Mouse (Mus musculus) cortical plate, adult 2 months (tissue): ENCODE measurements around the gene Rgs10. TPM values are rescaled to one million over a fixed set of nuclear protein-coding genes. Genes with fewer than 3 reads are reported as not detected.

Source experiments
- H3K27ac ChIP-seq: fragments of 200-500 bp; 2 replicates; pipeline ENCODE4 v1.5.1; 2012; ENCODE audit warnings: low read length, control low read depth, inconsistent platforms; ENCODE audit not compliant: insufficient read depth
- H3K4me1 ChIP-seq: fragments of 200-500 bp; 2 replicates; pipeline ENCODE4 v1.6.1; 2011; ENCODE audit warnings: low read length; ENCODE audit not compliant: control insufficient read depth, insufficient read depth
- H3K4me3 ChIP-seq: fragments of 200-500 bp; 2 replicates; pipeline ENCODE4 v1.5.1; 2011; ENCODE audit warnings: mild to moderate bottlenecking, low read length, control low read depth; ENCODE audit not compliant: insufficient read depth
- CTCF ChIP-seq: fragments of 200-500 bp; IDR thresholded peaks from 2 replicates; pipeline ENCODE4 v1.5.1; 2011; ENCODE audit warnings: mild to moderate bottlenecking, control low read depth, low read length; ENCODE audit not compliant: insufficient read depth; ENCODE audit errors: extremely low read depth
- POLR2A ChIP-seq: fragments of 200-500 bp; IDR thresholded peaks from 2 replicates; pipeline ENCODE4 v1.6.1; 2011; ENCODE audit warnings: mild to moderate bottlenecking, low read length, control low read depth; ENCODE audit not compliant: insufficient read depth; ENCODE audit errors: extremely low read depth
- polyA plus RNA-seq: library from polyadenylated mRNA; depleted of rRNA; stranded (reverse); fragments of >200 nt; gene quantifications from 2 replicates; pipeline ENCODE4 v1.2.3, GENCODE M21; 2012

The Rgs10 gene
- polyA plus RNA-seq, 1 experiment: 69.9 TPM

GRCm38 (mm10) chr7:128376206-128376701, 42.3 kb downstream of the Rgs10 start:
- Histone ChIP-seq H3K4me1 (no peaks in the 10 kb centered on the region), H3K4me3 (no peak overlapping the region), H3K27ac (no peak overlapping the region)
- TF ChIP-seq CTCF (no peak), POLR2A (no peak)

GRCm38 (mm10) chr7:128374156-128374555, 44.4 kb downstream of the Rgs10 start:
- no peak for TF ChIP-seq POLR2A
- TF ChIP-seq CTCF: no peak
- Histone ChIP-seq H3K4me3 (no peak overlapping the region), H3K4me1 (no peaks in the 10 kb centered on the region), H3K27ac (no peak overlapping the region)

GRCm38 (mm10) chr7:128373751-128374150, 44.8 kb downstream of the Rgs10 start:
- no peak overlapping the region for H3K27ac ChIP-seq
- no peak for TF ChIP-seq CTCF
- TF ChIP-seq POLR2A: no peak
- H3K4me3 ChIP-seq: no peak overlapping the region
- H3K4me1 ChIP-seq: no peaks in the 10 kb centered on the region

- Histone ChIP-seq H3K27ac (no peak overlapping the region), H3K4me1 (no peaks in the 10 kb centered on the region), H3K4me3 (no peak overlapping the region)
- TF ChIP-seq POLR2A: no peak
- peak; percentile 32; the same call in 1 of the 2 replicates for TF ChIP-seq CTCF
These were observed 46.2 kb downstream of the Rgs10 start for GRCm38 (mm10) chr7:128372331-128372730.

GRCm38 (mm10) chr7:128369366-128369765, 49.2 kb downstream of the Rgs10 start:
- Histone ChIP-seq H3K4me3 (no peak overlapping the region), H3K4me1 (no peaks in the 10 kb centered on the region), H3K27ac (no peak overlapping the region)
- TF ChIP-seq POLR2A (no peak), CTCF (no peak)

- Histone ChIP-seq H3K4me3 (no peak overlapping the region), H3K4me1 (no peaks in the 10 kb centered on the region), H3K27ac (no peak overlapping the region)
- no peak for TF ChIP-seq CTCF
- TF ChIP-seq POLR2A: no peak
These were observed 49.7 kb downstream of the Rgs10 start for GRCm38 (mm10) chr7:128368828-128369227.

- TF ChIP-seq CTCF: no peak
- TF ChIP-seq POLR2A: no peak
- Histone ChIP-seq H3K4me3 (no peak overlapping the region), H3K4me1 (no peaks in the 10 kb centered on the region), H3K27ac (no peak overlapping the region)
These were observed 51.9 kb downstream of the Rgs10 start for GRCm38 (mm10) chr7:128366654-128367053.

GRCm38 (mm10) chr7:128365096-128365715, 53.4 kb downstream of the Rgs10 start:
- no peak for TF ChIP-seq CTCF
- no peak for TF ChIP-seq POLR2A
- H3K4me3 ChIP-seq: no peak overlapping the region
- no peak overlapping the region for H3K27ac ChIP-seq
- no peaks in the 10 kb centered on the region for H3K4me1 ChIP-seq

- H3K4me1 ChIP-seq: no peaks in the 10 kb centered on the region
- no peak overlapping the region for H3K4me3 ChIP-seq
- H3K27ac ChIP-seq: no peak overlapping the region
- no peak for TF ChIP-seq CTCF
- no peak for TF ChIP-seq POLR2A
These were observed 54.0 kb downstream of the Rgs10 start for GRCm38 (mm10) chr7:128364526-128364925.

GRCm38 (mm10) chr7:128363806-128364205, 54.8 kb downstream of the Rgs10 start:
- Histone ChIP-seq H3K4me1 (no peaks in the 10 kb centered on the region), H3K27ac (no peak overlapping the region)
- no peak for TF ChIP-seq POLR2A
- TF ChIP-seq CTCF: no peak

More at GRCm38 (mm10) chr7:128363806-128364205, 54.8 kb downstream of the Rgs10 start:
- no peak overlapping the region for H3K4me3 ChIP-seq
